Mouse (Mus musculus) T-cell, adult 66 days (primary cell): ENCODE data around the gene Dnmt3a. TPM values are rescaled to one million over a fixed set of nuclear protein-coding genes. Genes with fewer than 3 reads are reported as not detected.

Experiments
- total RNA-seq, 2 experiments: library from RNA; stranded (reverse); gene quantifications; 3 replicates in 1 of 2; 4 replicates in 1 of 2; pipeline ENCODE4 v1.2.4; 2023

Gene Dnmt3a
- total RNA-seq = 100 to 1,000 TPM; 101 to 113 TPM

DNA sequence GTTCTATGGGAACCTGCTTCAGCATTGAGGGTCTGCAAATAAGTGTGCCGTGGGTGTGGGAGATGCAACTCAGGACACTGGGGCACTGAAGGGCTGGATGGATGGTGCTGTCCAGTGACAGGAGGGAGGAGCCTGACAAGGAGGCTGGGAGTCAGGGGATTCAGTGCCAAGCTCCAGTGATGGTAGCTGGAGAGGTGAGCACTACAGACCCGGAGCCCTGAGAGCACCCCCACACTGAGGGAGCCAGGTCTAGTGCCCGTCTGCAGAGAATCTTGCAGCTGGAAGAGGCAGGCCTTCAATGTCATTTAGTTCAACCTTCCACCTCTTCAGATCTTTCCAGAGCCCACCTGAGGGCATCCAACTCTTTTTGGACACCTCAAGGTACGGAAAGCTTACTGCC is at the start of gene Dnmt3a:
Gene Dnmt3a (plus strand): TSS at position 156 of the 400 bp plus-strand sequence.

DNA sequence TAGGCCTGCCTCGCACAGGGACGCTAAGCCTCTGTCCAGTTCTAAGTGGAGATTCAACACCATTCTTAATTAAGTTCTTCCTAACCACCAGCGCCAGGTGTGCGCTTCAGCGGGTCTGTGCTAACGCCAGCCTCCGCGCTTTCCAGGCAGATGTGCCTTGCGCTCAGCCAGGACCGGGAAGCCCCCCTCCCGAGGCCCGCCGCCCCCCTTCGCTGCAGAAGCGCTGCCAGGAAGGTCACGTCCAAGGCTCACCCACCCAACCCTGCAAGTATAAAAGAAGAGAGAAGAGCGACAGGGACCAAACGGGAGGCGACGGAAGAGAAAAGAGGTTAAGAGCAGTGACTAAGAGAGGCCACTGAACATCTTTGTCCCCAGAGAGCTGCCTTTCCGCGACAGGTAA is 148.8 kb downstream of the Dnmt3a start, which contains the start of gene Pomc:
Gene Pomc (plus strand): TSS at position 301 of the 400 bp plus-strand sequence.

Other genes with a start within 250 kb of the Dnmt3a start
- 10 to 100 TPM; 77.1 to 91.1 TPM for gene Dtnb, start 233.6 kb upstream of the Dnmt3a start, total RNA-seq
- 1 to 10 TPM in 1 of 2 experiments, under 1 TPM in 1; 0.80 to 2.0 TPM for gene Pomc, start 148.9 kb downstream of the Dnmt3a start, total RNA-seq
- gene Efr3b, start 232.9 kb downstream of the Dnmt3a start, total RNA-seq = under 1 TPM in 1 of 2 experiments, not detected in 1; 0.52 TPM